Mouse (Mus musculus) stomach, postnatal 0 days (tissue): ENCODE measurements at regions not wholly inside any gene's neighbourhood (a gene's known extent, or its start where the extent isn't known, plus 50 kb on each side); places are given as distances from the start of the nearest gene placed in this dataset.

Experiments used
- CTCF ChIP-seq: IDR thresholded peaks from 2 replicates; pipeline ENCODE4 v1.5.1; 2016; ENCODE audit warnings: antibody characterized with exemption, low read depth, mild to moderate bottlenecking, moderate library complexity
- EP300 ChIP-seq: optimal IDR thresholded peaks from 2 replicates; pipeline ENCODE3; 2016; ENCODE audit warnings: antibody characterized with exemption

DNA sequence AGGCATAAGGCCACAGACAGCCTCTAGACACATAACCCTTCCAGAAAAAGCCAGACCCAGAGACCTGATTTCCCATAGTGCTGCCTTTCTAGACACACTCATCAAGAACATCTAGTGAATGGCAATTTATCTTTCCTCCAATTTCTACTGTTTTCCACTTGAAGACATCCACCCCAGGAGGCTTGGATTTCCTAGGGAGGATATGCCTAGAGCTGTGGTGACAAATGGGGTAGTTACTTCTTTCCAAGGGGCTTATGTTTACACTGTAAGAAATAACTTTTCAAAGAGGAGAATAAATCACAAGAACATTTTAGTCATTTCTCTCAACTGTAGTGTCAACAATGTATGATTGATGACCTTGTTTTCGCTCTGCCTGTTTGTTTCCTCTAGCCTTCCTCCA lies 124.2 kb upstream of the St6gal2 start:
- TF ChIP-seq EP300 = no peak
- no peak for TF ChIP-seq CTCF
